Mouse (Mus musculus) heart, embryonic 10.5 days (tissue): ENCODE measurements around the gene Pisd. TPM values are rescaled to one million over a fixed set of nuclear protein-coding genes. Genes with fewer than 3 reads are reported as not detected.
"Not testable (repeated sequence)": the region's sequence is repeated elsewhere in the genome, so short reads cannot be mapped to it uniquely, and the experiment has no call there.

Experiments used
- DNase-seq: peaks from one replicate; pipeline ENCODE4 v3.0.0-alpha.2; 2017; ENCODE audit warnings: low spot score
- H3K27ac ChIP-seq: fragments of 300-500 bp; sonication (generic); 2 replicates; pipeline ENCODE4 v1.5.1; 2016; ENCODE audit warnings: mild to moderate bottlenecking
- H3K27me3 ChIP-seq: fragments of 300-500 bp; sonication (generic); 2 replicates; pipeline ENCODE4 v1.6.1; 2016; ENCODE audit warnings: mild to moderate bottlenecking; ENCODE audit not compliant: poor library complexity, insufficient read depth, severe bottlenecking
- H3K36me3 ChIP-seq: fragments of 300-500 bp; sonication (generic); 2 replicates; pipeline ENCODE4 v1.6.1; 2016; ENCODE audit warnings: mild to moderate bottlenecking, moderate library complexity
- H3K4me1 ChIP-seq: fragments of 300-500 bp; sonication (generic); 2 replicates; pipeline ENCODE4 v1.6.1; 2016; ENCODE audit warnings: mild to moderate bottlenecking
- H3K4me3 ChIP-seq: fragments of 300-500 bp; sonication (generic); 2 replicates; pipeline ENCODE4 v1.5.1; 2016; ENCODE audit warnings: mild to moderate bottlenecking, moderate library complexity
- H3K9me3 ChIP-seq: fragments of 300-500 bp; sonication (generic); 2 replicates; pipeline ENCODE4 v1.6.1; 2016; ENCODE audit warnings: mild to moderate bottlenecking, moderate library complexity
- WGBS: fragments of 180-500 bp; shearing (Covaris S2); methylation state at CpG from one replicate; pipeline ENCODE4 v1.1.7; 2016; 5-methylcytosine and 5-hydroxymethylcytosine counted together
- polyA plus RNA-seq: library from polyadenylated mRNA; unstranded; fragments of >200 nt; fragmentation: Nextera tagmentation; extraction: Ambion mirVana; gene quantifications from 2 replicates; pipeline ENCODE4 v1.2.1, GENCODE M21; 2016

Gene Pisd
- polyA plus RNA-seq = 60.5 and 65.5 TPM in 2 replicates

DNA sequence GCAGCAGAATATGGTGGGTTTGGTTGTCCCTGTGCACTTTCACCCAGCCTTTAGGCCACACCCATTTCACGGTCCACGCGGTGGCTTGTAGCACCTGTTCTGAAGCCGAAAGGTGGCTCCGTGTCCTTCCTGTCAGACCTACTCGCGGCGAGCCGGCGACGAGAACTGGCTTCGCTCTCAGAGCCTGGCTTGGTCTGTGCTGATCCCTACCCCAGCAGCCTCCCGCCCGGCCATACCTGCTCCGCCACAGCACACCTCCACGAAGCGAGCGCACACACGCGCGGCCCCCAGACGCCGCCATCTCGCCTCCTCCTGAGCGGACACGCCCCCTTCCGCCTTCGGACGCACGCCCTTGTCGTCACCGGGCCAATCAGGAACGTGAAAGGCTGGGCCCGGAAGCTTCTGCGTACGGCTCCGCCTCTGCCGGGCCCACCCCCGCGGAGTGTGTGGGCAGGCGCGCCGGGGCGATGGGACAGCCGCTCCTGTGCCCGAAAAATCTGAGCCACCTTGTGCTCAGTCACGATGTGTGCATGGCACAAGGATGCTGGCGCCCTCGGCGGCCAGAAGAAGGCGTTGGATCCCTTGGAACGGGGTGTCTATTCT is at the start of gene Pisd:
Gene Pisd (minus strand): TSS at position 334 of the 603 bp plus-strand sequence.
- H3K9me3 ChIP-seq = no peaks in the 10 kb centered on the region
- no peaks in the 10 kb centered on the region for H3K27me3 ChIP-seq
- WGBS = 0% methylated on average over 52 of the region's 52 CpGs
- peaks cover 30% of the 10 kb centered on the region; the same call in 1 of the 2 replicates for H3K36me3 ChIP-seq
- H3K4me1 ChIP-seq = peaks cover 5% of the 10 kb centered on the region; the same call in 1 of the 2 replicates
- H3K27ac ChIP-seq = peak within 1 kb of the TSS; percentile 82
- peak within 1 kb of the TSS; percentile 90 for H3K4me3 ChIP-seq
- peak; percentile 97 for DNase-seq

DNA sequence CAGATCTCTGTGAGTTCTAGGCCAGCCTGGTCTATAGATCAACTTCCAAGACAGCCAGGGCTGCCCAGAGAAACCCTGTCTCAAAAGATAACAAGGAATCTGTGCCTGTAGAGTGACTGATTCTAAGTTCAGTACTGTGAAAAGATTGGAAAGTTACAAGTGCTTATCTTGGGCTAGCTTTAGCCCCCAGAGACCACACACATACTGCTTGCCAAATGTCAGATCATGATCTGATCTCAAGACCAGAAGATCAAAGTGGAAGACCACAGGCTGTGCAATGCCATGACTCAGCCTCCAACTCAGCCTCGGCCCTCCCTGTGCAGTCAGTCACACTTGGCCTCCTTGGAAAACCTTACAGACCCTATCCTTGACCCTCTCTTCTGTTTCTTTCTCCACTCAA is 49.1 kb upstream of the Pisd start:
- no peaks in the 10 kb centered on the region for H3K27me3 ChIP-seq
- H3K4me1 ChIP-seq = no peaks in the 10 kb centered on the region
- no peak overlapping the region for H3K4me3 ChIP-seq
- peaks cover 92% of the 10 kb centered on the region for H3K36me3 ChIP-seq
- no peak overlapping the region for H3K27ac ChIP-seq
- no peaks in the 10 kb centered on the region for H3K9me3 ChIP-seq
- WGBS = 80% methylated on average over 1 of the region's 1 CpGs
- no peak for DNase-seq

DNA sequence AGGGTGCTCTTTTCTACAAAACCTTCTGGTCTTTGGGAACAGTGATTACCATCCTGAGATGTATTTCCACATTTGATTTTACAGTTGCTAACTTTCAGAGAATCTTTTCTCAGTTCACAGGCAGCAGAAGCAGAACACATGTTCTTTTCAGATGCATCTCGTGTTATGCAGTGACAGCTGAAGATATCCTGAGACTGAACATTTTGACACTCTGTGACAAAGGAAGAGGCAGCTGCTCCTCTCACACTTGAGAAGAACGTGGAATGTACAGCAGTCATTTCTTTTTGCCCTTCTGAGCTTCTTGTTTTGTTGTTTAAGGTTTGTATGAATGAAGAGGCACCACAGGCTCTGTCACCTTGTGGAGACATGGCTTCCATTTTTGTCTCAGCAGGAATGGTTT is 44.6 kb upstream of the Pisd start:
- Histone ChIP-seq H3K4me1 (no peaks in the 10 kb centered on the region), H3K27me3 (no peaks in the 10 kb centered on the region), H3K27ac (no peak overlapping the region), H3K4me3 (no peak overlapping the region), H3K9me3 (no peaks in the 10 kb centered on the region), H3K36me3 (peaks cover 91% of the 10 kb centered on the region)
- WGBS = 87% methylated on average over 2 of the region's 2 CpGs
- DNase-seq = no peak

DNA sequence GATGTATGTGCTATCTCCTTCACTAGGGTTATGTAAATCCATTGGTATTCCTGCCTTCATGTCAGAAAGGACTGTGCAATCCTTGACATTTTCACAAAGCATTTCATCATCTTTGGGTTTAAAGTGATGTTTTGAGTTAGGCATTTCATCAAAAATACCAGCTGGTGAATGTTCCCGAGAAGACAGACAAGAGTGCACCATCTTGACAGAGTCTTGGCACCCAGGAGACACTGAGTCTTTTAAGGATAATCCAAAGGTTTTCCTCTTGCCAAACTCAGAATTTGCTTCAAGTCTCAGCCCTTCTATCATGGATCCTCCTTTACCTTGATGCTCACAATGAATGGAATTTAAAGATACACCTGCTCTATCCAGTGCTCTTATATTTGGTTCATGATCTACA is 43.3 kb upstream of the Pisd start:
- H3K27me3 ChIP-seq, DNase-seq, H3K27ac ChIP-seq, H3K4me1 ChIP-seq, H3K4me3 ChIP-seq, H3K9me3 ChIP-seq: not testable (repeated sequence)
- 90% methylated on average over 1 of the region's 1 CpGs for WGBS
- H3K36me3 ChIP-seq = peaks cover 78% of the 10 kb centered on the region

DNA sequence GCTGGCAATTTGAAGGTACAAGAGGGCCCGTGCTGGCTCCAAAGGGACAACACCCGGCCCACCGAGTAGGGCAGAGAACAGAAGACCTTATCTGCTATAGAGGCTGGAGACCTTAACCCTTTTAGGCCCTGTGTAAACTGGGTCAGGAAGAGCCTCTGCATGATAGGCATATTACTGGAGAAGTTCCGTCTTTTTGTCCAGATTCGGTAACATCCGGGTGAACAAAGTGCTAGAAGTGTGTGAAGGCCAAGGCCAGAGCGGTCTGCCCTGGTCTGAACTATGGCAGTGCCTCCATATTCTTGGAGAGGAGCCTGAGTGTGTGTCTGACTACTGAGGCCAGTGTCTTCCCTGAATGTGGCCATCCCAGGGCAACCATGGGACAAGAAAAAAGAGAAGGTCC is 41.6 kb upstream of the Pisd start, which contains the start of gene Gm20671:
Gene Gm20671 (minus strand): TSS at position 101 of the 400 bp plus-strand sequence.
- H3K27me3 ChIP-seq = no peaks in the 10 kb centered on the region
- no peak within 1 kb of the TSS for H3K4me3 ChIP-seq
- WGBS = 76% methylated on average over 7 of the region's 7 CpGs
- no peaks in the 10 kb centered on the region for H3K9me3 ChIP-seq
- H3K27ac ChIP-seq = no peak within 1 kb of the TSS
- H3K4me1 ChIP-seq = no peaks in the 10 kb centered on the region
- H3K36me3 ChIP-seq = peaks cover 76% of the 10 kb centered on the region
- DNase-seq = no peak

DNA sequence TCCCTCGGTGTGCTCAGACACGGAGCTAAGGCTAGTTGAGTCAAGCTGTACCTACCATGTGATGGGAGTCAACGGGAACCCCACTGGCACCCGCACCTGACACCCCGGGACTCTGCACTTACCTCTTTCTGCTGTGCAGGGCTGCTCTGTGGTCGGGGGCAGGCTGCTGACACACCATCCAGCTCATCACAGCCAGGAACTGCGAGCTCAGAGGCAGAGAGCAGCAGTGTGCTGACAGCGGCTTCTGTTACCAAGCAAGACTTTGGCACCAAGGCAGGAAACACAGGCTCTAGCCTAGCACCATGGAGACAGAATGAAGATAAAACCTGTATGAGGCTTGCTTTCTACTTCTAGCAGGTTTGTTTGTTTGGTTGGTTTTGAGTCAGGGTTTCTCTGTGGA is 35.0 kb upstream of the Pisd start:
- Histone ChIP-seq H3K27ac (no peak overlapping the region), H3K36me3 (peaks cover 76% of the 10 kb centered on the region), H3K4me1 (0 out of 2 replicates have a peak, but pooled peaks cover 3% of the 10 kb centered on the region), H3K4me3 (no peak overlapping the region), H3K27me3 (no peaks in the 10 kb centered on the region), H3K9me3 (no peaks in the 10 kb centered on the region)
- no peak for DNase-seq
- 93% methylated on average over 8 of the region's 8 CpGs for WGBS

DNA sequence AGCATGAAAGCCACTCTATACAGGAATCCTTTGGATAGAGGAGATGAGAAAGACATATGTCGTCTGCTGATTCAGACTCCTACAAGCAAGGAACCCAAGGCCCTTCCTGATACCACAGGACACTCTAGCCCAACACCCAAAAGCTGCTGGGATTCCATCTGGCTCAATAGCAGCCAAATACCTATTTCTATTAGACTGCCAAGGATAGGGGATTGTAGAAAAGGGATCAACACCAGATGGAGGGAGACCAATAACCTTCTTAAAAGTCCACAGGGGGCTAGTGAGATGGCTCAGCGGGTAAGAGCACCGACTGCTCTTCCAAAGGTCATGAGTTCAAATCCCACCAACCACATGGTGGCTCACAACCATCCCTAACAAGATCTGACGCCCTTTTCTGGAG is 29.9 kb upstream of the Pisd start:
- Histone ChIP-seq H3K9me3 (no peaks in the 10 kb centered on the region), H3K27ac (no peak overlapping the region), H3K4me3 (no peak overlapping the region), H3K36me3 (peaks cover 76% of the 10 kb centered on the region), H3K27me3 (no peaks in the 10 kb centered on the region), H3K4me1 (0 out of 2 replicates have a peak, but pooled peaks cover 3% of the 10 kb centered on the region)
- whole genome bisulfite sequencing = 95% methylated on average over 4 of the region's 4 CpGs
- no peak for DNase-seq

DNA sequence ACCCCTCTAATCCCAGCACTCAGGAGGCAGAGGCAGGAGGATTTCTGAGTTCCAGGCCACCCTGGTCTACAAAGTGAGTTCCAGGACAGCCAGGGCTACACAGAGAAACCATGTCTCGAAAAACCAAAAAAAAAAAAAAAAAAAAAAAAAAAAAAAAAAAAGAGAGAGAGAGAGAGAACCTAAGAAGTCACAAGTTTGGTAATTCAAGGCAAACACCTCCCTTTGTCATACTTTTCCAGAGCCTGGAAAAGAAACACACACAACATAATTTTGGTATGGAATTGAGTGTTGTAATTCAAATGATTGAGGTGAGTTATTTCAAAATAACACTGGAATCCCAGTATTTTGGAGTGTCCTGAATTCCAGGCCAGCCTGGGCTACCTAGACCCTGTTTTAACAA is 1.0 kb upstream of the Pisd start:
- not testable (repeated sequence) for H3K27ac ChIP-seq, H3K27me3 ChIP-seq, H3K4me3 ChIP-seq, DNase-seq, H3K4me1 ChIP-seq, H3K9me3 ChIP-seq
- H3K36me3 ChIP-seq = peaks cover 34% of the 10 kb centered on the region
- WGBS = 50% methylated on average over 1 of the region's 1 CpGs

DNA sequence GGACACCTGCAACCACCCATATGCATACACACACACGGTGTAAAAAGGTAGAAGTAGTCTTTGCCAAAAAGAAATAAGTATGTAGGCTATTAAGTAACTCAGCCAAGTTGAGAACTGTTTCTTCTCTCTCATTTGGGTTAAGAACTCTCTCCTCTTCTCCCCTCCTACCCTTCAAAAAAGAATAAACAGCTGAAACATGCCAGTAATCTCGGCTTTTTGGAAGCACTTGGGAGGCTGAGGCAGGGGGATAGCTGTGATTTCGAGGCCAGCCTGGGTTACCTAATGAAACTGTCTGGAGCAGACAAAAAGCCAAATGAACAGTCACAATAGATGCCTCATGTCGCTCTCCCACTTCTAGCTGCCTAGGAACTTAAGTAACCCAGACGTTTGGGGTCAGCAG is 720 bp downstream of the Pisd start:
- peaks cover 31% of the 10 kb centered on the region; the same call in 1 of the 2 replicates for H3K36me3 ChIP-seq
- H3K9me3 ChIP-seq = no peaks in the 10 kb centered on the region
- peak overlapping the region; percentile 82 for H3K27ac ChIP-seq
- peaks cover 5% of the 10 kb centered on the region; the same call in 1 of the 2 replicates for H3K4me1 ChIP-seq
- WGBS = 23% methylated on average over 5 of the region's 5 CpGs
- peak overlapping the region; percentile 90 for H3K4me3 ChIP-seq
- no peaks in the 10 kb centered on the region for H3K27me3 ChIP-seq
- DNase-seq = no peak

DNA sequence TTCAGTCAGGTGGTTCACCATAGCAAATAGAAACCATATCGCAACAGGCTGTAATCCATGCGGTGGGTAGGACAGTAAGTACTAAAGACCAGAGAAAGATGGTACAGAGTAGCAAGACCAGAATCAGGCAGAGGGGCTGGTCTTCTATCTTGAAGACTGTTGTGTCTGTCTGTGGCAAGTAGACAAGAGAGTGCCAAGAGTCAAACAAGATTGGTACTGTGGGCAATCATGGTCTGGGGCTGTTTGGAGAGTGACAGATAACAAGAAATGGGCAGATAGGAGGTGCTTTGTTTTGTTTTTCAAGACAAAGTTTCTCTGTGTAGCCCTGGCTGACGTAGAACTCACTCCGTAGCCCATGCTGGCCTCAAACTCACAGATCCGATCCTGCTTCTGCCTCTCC is 3.9 kb downstream of the Pisd start:
- Histone ChIP-seq H3K4me3 (no peak overlapping the region), H3K4me1 (peaks cover 5% of the 10 kb centered on the region; the same call in 1 of the 2 replicates), H3K27ac (no peak overlapping the region), H3K36me3 (peaks cover 11% of the 10 kb centered on the region; the same call in 1 of the 2 replicates), H3K27me3 (no peaks in the 10 kb centered on the region), H3K9me3 (no peaks in the 10 kb centered on the region)
- DNase-seq = no peak
- 88% methylated on average over 5 of the region's 5 CpGs for WGBS

DNA sequence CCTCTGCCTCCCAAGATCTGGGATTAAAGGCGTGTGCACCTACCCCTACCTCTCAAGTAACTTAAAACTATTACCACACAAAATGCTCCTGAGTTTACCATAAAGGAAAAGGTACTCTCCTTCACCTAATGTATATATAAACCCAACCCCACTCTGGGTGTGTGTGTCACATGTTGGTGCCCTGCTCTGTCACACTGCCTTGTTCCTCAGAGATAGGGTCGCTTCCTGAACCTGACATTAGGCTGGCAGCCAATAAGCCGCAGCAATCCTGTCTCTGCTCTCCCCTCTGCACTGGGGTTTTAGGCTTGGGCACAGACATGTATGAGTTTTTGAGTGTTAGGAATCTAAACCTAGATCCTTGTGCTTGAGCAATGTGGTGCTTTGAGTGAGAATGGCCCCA is 7.3 kb downstream of the Pisd start:
- Histone ChIP-seq H3K4me1 (no peaks in the 10 kb centered on the region), H3K36me3 (peaks cover 21% of the 10 kb centered on the region), H3K27ac (no peak overlapping the region), H3K27me3 (no peaks in the 10 kb centered on the region), H3K9me3 (no peaks in the 10 kb centered on the region), H3K4me3 (no peak overlapping the region)
- no peak for DNase-seq
- 83% methylated on average over 3 of the region's 3 CpGs for WGBS

DNA sequence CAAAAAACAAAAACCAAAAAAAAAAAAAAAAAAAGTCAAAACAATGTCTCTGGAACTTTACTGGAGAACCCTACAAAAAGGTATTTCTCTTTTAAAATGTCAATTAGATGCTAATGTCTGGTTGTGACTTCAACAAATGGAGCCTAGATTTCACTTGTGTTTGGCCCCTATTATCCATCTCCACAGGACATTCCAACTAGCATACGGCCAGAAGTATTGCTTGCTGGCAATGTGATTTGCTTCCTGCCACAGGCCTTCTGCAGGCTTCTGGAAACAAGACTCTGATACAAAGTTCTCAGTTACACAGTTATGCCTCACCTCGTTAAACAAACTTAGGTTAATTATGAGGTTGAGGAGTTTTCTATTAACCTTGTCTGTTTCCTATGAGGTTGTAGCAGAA is 13.1 kb downstream of the Pisd start:
- Histone ChIP-seq H3K27me3 (no peaks in the 10 kb centered on the region), H3K4me3 (no peak overlapping the region), H3K36me3 (peaks cover 21% of the 10 kb centered on the region), H3K27ac (no peak overlapping the region), H3K9me3 (no peaks in the 10 kb centered on the region), H3K4me1 (no peaks in the 10 kb centered on the region)
- DNase-seq = no peak
- 88% methylated on average over 2 of the region's 2 CpGs for WGBS

DNA sequence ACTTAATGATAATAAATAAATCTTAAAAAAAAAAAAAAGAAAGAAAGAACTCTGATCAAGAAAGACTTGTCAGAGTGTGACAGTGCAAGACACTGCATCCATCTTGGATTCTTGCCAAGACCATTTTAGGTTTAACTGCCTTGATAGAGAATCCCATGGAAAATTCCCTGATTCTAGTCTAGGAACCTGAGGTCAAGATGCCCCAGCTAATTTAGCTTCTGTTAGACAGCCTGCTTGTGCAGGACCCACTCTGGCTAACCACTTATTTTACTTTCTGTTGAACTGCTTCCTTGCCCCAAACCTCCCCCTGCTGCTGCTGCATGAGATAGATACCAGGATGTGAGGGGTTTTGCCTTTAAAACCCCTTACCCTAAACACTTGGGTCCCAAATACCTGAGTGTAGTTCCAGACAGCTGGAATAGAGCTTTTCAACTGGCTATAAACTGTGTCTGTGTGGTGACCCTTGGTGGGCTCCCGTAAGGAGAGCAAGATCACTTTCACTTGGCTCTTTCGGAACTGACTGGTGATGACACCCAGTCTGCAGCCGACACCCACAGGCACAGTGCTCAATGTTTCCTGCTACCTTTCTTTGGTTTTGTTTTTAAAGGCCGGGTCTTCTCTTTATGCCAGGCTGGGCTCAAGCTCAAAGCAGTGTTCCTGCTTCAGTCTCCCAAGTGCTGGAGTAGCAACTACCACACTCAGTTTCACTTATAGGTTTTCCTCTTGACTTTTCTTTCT is 17.6 kb downstream of the Pisd start:
- H3K9me3 ChIP-seq = no peaks in the 10 kb centered on the region
- peaks cover 15% of the 10 kb centered on the region for H3K36me3 ChIP-seq
- no peak for DNase-seq
- no peak overlapping the region for H3K4me3 ChIP-seq
- 84% methylated on average over 4 of the region's 4 CpGs for WGBS
- no peaks in the 10 kb centered on the region for H3K27me3 ChIP-seq
- no peak overlapping the region for H3K27ac ChIP-seq
- peaks cover 4% of the 10 kb centered on the region; the same call in 1 of the 2 replicates for H3K4me1 ChIP-seq
